Mouse (Mus musculus) heart, embryonic 12.5 days (tissue): ENCODE measurements around the gene Ugt1a1. TPM values are rescaled to one million over a fixed set of nuclear protein-coding genes. Genes with fewer than 3 reads are reported as not detected.

Source experiments
- ATAC-seq: fragments of 200-750 bp; cut with Nextera tagmentation; 2 replicates; pipeline ENCODE4 v1.8.0; 2017; ENCODE audit warnings: moderate TSS enrichment, moderate library complexity; ENCODE audit not compliant: insufficient number of reproducible peaks, low FRiP score
- H3K27ac ChIP-seq: fragments of 300-500 bp; sonication (generic); 2 replicates; pipeline ENCODE4 v1.5.1; 2016; ENCODE audit warnings: mild to moderate bottlenecking, moderate library complexity; ENCODE audit not compliant: poor library complexity, severe bottlenecking
- H3K27me3 ChIP-seq: fragments of 300-500 bp; sonication (generic); replicated peaks from 2 replicates; pipeline ENCODE4 v1.6.1; 2016; ENCODE audit warnings: mild to moderate bottlenecking, moderate library complexity
- H3K36me3 ChIP-seq: fragments of 300-500 bp; sonication (generic); 2 replicates; pipeline ENCODE4 v1.6.1; 2016; ENCODE audit warnings: mild to moderate bottlenecking, moderate library complexity
- H3K4me1 ChIP-seq: fragments of 300-500 bp; sonication (generic); replicated peaks from 2 replicates; pipeline ENCODE4 v1.6.1; 2016; ENCODE audit warnings: mild to moderate bottlenecking
- H3K4me2 ChIP-seq: fragments of 300-500 bp; sonication (generic); 2 replicates; pipeline ENCODE4 v1.6.1; 2016; ENCODE audit warnings: mild to moderate bottlenecking, moderate library complexity
- H3K4me3 ChIP-seq: fragments of 300-500 bp; sonication (generic); 2 replicates; pipeline ENCODE4 v1.5.1; 2016; ENCODE audit warnings: mild to moderate bottlenecking
- H3K9ac ChIP-seq: fragments of 300-500 bp; sonication (generic); 2 replicates; pipeline ENCODE4 v1.6.1; 2016; ENCODE audit warnings: mild to moderate bottlenecking, moderate library complexity
- H3K9me3 ChIP-seq: fragments of 300-500 bp; sonication (generic); replicated peaks from 2 replicates; pipeline ENCODE4 v1.6.1; 2016; ENCODE audit warnings: mild to moderate bottlenecking, moderate library complexity
- WGBS: fragments of 180-500 bp; shearing (Covaris S2); methylation state at CpG from one replicate; pipeline ENCODE4 v1.1.7; 2016; 5-methylcytosine and 5-hydroxymethylcytosine counted together
- polyA plus RNA-seq: library from polyadenylated mRNA; unstranded; fragments of >200 nt; fragmentation: Nextera tagmentation; extraction: Ambion mirVana; gene quantifications from 2 replicates; pipeline ENCODE4 v1.2.1, GENCODE M21; 2016

Ugt1a1 gene
- polyA plus RNA-seq, 1 experiment from 2014 or later, result 0.22 TPM

- ATAC-seq, result no peak
- Histone ChIP-seq H3K4me1 (no peaks in the 10 kb centered on the region), H3K4me2 (no peak overlapping the region), H3K36me3 (no peaks in the 10 kb centered on the region), H3K9ac (no peak overlapping the region), H3K27ac (no peak overlapping the region), H3K27me3 (no peaks in the 10 kb centered on the region), H3K9me3 (peaks cover 92% of the 10 kb centered on the region), H3K4me3 (no peak overlapping the region)
- 69% methylated on average over 7 of the region's 7 CpGs for WGBS
Observed at GRCm38 (mm10) chr1:88249596-88249995, 37.8 kb downstream of the Ugt1a1 start.

- Histone ChIP-seq H3K4me2 (no peak overlapping the region), H3K4me3 (no peak overlapping the region), H3K27ac (no peak overlapping the region), H3K4me1 (no peaks in the 10 kb centered on the region), H3K9ac (no peak overlapping the region), H3K36me3 (no peaks in the 10 kb centered on the region), H3K27me3 (no peaks in the 10 kb centered on the region), H3K9me3 (peaks cover 92% of the 10 kb centered on the region)
- ATAC-seq, result no peak
- 75% methylated on average over 5 of the region's 5 CpGs for WGBS
Observed at GRCm38 (mm10) chr1:88250023-88250422, 38.3 kb downstream of the Ugt1a1 start.

GRCm38 (mm10) chr1:88253106-88253505, 41.3 kb downstream of the Ugt1a1 start:
- no peak overlapping the region for H3K4me3 ChIP-seq
- no peaks in the 10 kb centered on the region for H3K36me3 ChIP-seq
- no peaks in the 10 kb centered on the region for H3K4me1 ChIP-seq
- 67% methylated on average over 8 of the region's 8 CpGs for WGBS
- H3K27ac ChIP-seq, result no peak overlapping the region
- H3K4me2 ChIP-seq, result no peak overlapping the region
- H3K9ac ChIP-seq, result no peak overlapping the region
- H3K9me3 ChIP-seq, result peaks cover 91% of the 10 kb centered on the region
- ATAC-seq, result no peak
- H3K27me3 ChIP-seq, result no peaks in the 10 kb centered on the region

- WGBS, result 61% methylated on average over 6 of the region's 6 CpGs
- Histone ChIP-seq H3K36me3 (no peaks in the 10 kb centered on the region), H3K4me2 (no peak overlapping the region), H3K4me3 (no peak overlapping the region), H3K9me3 (peaks cover 91% of the 10 kb centered on the region), H3K27ac (no peak overlapping the region), H3K27me3 (no peaks in the 10 kb centered on the region), H3K4me1 (no peaks in the 10 kb centered on the region), H3K9ac (no peak overlapping the region)
- no peak for ATAC-seq
Observed at GRCm38 (mm10) chr1:88253540-88253939, 41.8 kb downstream of the Ugt1a1 start.

DNA sequence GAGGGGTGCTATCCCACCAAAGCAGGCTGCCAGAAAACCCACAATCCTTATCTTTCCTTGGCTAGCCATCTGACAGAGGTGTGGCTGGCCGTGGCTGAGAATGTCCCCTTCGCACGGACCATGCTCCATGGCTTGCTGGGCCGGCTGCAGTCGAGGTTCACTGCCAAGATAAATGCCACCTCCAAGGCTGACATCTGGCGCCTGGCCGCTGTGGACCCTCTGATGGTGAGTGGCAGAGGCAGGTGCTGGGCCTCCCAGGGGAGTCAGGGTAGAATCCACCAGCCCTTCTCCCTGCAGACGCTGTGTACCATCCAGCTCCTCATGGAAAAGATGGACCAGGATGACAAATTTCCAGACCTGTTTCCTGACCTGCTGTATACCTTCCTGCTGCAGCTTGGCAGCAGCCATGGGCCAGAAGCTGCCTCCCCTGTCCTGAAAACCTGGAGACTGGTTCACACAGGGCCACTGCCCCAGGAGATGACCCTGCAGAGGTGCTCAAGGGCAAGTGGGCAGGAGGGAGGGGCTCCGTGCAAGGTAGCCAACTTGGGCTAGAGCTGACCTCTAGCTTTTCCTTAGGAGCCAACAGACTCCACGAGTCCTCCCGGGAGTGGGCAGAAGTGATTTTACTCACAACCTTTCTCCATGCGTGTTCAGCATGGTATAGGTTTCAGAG, 43.2 kb downstream of the Ugt1a1 start:
- peaks cover 4% of the 10 kb centered on the region for H3K36me3 ChIP-seq
- peaks cover 8% of the 10 kb centered on the region for H3K4me1 ChIP-seq
- H3K9me3 ChIP-seq, result peaks cover 77% of the 10 kb centered on the region
- ATAC-seq, result no peak
- H3K4me2 ChIP-seq, result no peak overlapping the region
- WGBS, result 79% methylated on average over 12 of the region's 12 CpGs
- H3K4me3 ChIP-seq, result no peak overlapping the region
- H3K9ac ChIP-seq, result no peak overlapping the region
- no peaks in the 10 kb centered on the region for H3K27me3 ChIP-seq
- no peak overlapping the region for H3K27ac ChIP-seq

DNA sequence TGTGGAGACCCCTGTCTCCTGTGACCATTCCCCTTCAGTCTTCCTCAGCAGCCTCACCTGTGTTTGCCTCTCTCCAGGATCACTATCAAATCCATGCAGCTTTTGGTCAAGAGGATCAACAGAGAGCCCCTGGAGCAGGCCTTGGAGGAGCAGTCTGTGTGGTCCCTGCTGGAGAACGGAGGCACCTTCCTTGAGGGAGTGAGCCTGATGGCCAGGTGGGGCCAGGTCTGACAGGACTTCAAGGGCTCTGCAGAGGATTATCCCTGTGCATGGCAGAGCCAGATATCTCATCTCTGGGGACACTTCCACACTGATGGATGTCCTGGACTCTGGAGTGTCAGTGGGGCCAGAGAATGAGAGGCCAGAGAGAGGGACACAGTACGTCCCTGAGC, 43.7 kb downstream of the Ugt1a1 start:
- Histone ChIP-seq H3K4me1 (peaks cover 11% of the 10 kb centered on the region), H3K27me3 (no peaks in the 10 kb centered on the region), H3K4me2 (no peak overlapping the region), H3K36me3 (peaks cover 10% of the 10 kb centered on the region), H3K4me3 (no peak overlapping the region), H3K9ac (no peak overlapping the region), H3K27ac (no peak overlapping the region), H3K9me3 (peaks cover 75% of the 10 kb centered on the region)
- ATAC-seq, result no peak
- 57% methylated on average over 2 of the region's 2 CpGs for WGBS

DNA sequence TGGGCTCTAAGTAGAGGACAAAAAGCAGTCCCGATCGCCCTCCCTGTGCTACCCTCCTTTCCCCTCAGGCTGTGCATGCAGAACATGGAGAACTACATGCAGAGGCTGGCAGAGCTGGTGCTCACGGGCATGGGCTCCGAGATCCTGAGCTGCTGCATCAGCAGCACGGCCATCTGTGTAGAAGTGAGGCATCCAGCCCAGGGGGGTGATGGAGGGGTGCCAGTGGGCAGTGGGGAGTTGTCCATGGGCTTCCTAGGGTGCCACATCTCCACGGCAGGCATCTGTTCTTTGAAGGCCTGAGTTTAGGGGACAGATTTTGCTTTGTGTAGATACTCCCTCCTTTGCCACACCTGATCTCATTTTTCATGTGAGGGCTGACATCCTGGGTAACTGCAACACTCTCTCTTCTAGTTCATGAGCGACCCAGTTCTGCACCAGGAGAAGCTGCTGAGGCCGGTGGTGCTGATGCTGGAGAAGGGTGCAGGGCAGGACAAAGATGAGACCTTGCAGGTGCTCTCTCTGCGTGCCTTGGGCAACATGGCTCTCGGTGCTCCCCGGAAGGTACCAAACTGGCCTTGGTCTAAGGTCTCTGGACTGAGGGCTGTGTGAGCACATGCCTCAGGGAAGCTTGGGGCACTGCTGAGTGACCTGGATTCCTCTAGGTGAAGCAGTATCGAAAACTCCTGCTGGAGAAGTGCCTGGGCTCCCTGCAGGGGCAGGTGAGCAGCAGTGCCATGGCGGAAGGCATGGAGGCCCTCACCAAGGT, 44.4 kb downstream of the Ugt1a1 start:
- no peaks in the 10 kb centered on the region for H3K27me3 ChIP-seq
- H3K9ac ChIP-seq, result no peak overlapping the region
- peaks cover 68% of the 10 kb centered on the region for H3K9me3 ChIP-seq
- peaks cover 17% of the 10 kb centered on the region for H3K36me3 ChIP-seq
- no peak overlapping the region for H3K4me3 ChIP-seq
- 75% methylated on average over 13 of the region's 13 CpGs for WGBS
- peaks cover 11% of the 10 kb centered on the region for H3K4me1 ChIP-seq
- no peak for ATAC-seq
- no peak overlapping the region for H3K27ac ChIP-seq
- H3K4me2 ChIP-seq, result no peak overlapping the region

- Histone ChIP-seq H3K36me3 (peaks cover 26% of the 10 kb centered on the region), H3K27ac (no peak overlapping the region), H3K9me3 (peaks cover 62% of the 10 kb centered on the region), H3K9ac (no peak overlapping the region), H3K27me3 (no peaks in the 10 kb centered on the region), H3K4me3 (no peak overlapping the region), H3K4me1 (peaks cover 15% of the 10 kb centered on the region), H3K4me2 (no peak overlapping the region)
- 72% methylated on average over 10 of the region's 10 CpGs for WGBS
- ATAC-seq, result no peak
Observed at GRCm38 (mm10) chr1:88256886-88257663, 45.3 kb downstream of the Ugt1a1 start.

DNA sequence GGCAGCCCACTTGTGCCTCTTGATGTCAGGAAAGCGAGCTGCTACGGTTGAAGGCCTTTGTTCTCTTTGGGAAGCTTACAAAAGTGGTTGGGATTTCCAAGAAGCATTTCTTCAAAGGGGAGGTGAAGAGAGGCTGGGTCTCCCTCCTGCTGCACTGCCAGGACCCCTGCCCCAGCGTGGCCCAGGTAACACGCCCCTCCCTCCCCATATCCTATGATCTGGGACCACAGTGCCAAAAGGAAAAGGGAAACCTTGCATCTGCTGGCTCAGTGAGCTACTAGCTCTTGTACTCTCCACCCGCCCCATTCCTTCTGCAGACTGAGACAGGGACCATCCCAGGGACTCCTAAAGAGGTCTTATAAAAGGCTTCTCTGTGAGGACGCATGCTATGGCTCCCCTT, 45.9 kb downstream of the Ugt1a1 start:
- 74% methylated on average over 6 of the region's 6 CpGs for WGBS
- Histone ChIP-seq H3K4me1 (peaks cover 20% of the 10 kb centered on the region), H3K27ac (no peak overlapping the region), H3K4me2 (no peak overlapping the region), H3K4me3 (no peak overlapping the region), H3K9me3 (peaks cover 56% of the 10 kb centered on the region), H3K9ac (no peak overlapping the region), H3K27me3 (no peaks in the 10 kb centered on the region), H3K36me3 (peaks cover 32% of the 10 kb centered on the region)
- no peak for ATAC-seq

DNA sequence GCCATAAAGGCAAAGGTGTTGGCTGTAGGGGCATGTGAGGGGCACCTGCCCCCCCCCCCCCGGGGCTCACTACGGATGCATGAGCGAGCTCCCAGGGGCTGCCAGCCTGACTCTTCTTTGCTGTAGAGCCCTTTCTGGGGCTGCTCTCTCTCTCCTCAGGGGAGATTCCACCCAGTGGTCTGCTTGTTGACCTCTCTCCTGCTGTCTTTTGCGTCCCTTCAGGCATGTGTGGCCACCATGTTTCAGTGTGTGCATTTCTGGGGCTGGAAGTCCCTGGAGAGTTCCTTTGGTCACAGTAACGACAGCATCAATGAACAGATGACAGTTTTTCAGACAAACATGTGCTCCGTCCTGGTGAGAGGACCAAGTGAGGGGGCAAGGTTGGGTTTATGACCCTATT, 46.6 kb downstream of the Ugt1a1 start:
- Histone ChIP-seq H3K36me3 (peaks cover 39% of the 10 kb centered on the region), H3K9me3 (peaks cover 49% of the 10 kb centered on the region), H3K4me3 (no peak overlapping the region), H3K27me3 (no peaks in the 10 kb centered on the region), H3K4me2 (no peak overlapping the region), H3K9ac (no peak overlapping the region), H3K4me1 (peaks cover 24% of the 10 kb centered on the region), H3K27ac (no peak overlapping the region)
- 68% methylated on average over 6 of the region's 6 CpGs for WGBS
- no peak for ATAC-seq
